Mouse (Mus musculus) lung, postnatal 0 days (tissue): Measurements from ENCODE around the gene Cenpm. TPM values are rescaled to one million over a fixed set of nuclear protein-coding genes. Genes with fewer than 3 reads are reported as not detected.

ENCODE experiments used
- ATAC-seq: fragments of 200-750 bp; cut with Nextera tagmentation; 2 replicates; pipeline ENCODE4 v1.8.0; 2017; ENCODE audit warnings: moderate library complexity
- DNase-seq: peaks from one replicate; pipeline ENCODE4 v3.0.0-alpha.2; 2016; ENCODE audit warnings: low spot score
- H3K27ac ChIP-seq: fragments of 300-500 bp; sonication (generic); 2 replicates; pipeline ENCODE4 v1.5.1; 2014; ENCODE audit warnings: antibody characterized with exemption, mild to moderate bottlenecking, low read length, mixed read lengths
- H3K27me3 ChIP-seq: fragments of 300-500 bp; sonication (generic); replicated peaks from 2 replicates; pipeline ENCODE4 v1.6.1; 2014; ENCODE audit warnings: low read length, mixed read lengths; ENCODE audit not compliant: insufficient read depth
- H3K36me3 ChIP-seq: fragments of 300-500 bp; sonication (generic); 2 replicates; pipeline ENCODE4 v1.6.1; 2014; ENCODE audit warnings: low read length, mixed read lengths; ENCODE audit not compliant: insufficient read depth
- H3K4me1 ChIP-seq: fragments of 300-500 bp; sonication (generic); 2 replicates; pipeline ENCODE4 v1.6.1; 2014; ENCODE audit warnings: antibody characterized with exemption, low read depth, low read length, mixed read lengths; ENCODE audit not compliant: insufficient read depth
- H3K4me2 ChIP-seq: fragments of 300-500 bp; sonication (generic); replicated peaks from 2 replicates; pipeline ENCODE4 v1.6.1; 2014; ENCODE audit warnings: low read depth, mild to moderate bottlenecking, low read length, moderate library complexity, mixed read lengths
- H3K4me3 ChIP-seq: fragments of 300-500 bp; sonication (generic); 2 replicates; pipeline ENCODE4 v1.5.1; 2014; ENCODE audit warnings: low read depth, low read length
- H3K9ac ChIP-seq: fragments of 300-500 bp; sonication (generic); replicated peaks from 2 replicates; pipeline ENCODE4 v1.6.1; 2014; ENCODE audit warnings: low read depth, mild to moderate bottlenecking
- H3K9me3 ChIP-seq: fragments of 300-500 bp; sonication (generic); 2 replicates; pipeline ENCODE4 v1.6.1; 2016; ENCODE audit warnings: low read length, mixed read lengths
- CTCF ChIP-seq: IDR thresholded peaks from 2 replicates; pipeline ENCODE4 v1.5.1; 2016; ENCODE audit warnings: antibody characterized with exemption, mild to moderate bottlenecking
- EP300 ChIP-seq: IDR thresholded peaks from 2 replicates; pipeline ENCODE4 v1.6.1; 2016; ENCODE audit warnings: antibody characterized with exemption, mild to moderate bottlenecking, control low read depth
- WGBS: fragments of 180-500 bp; shearing (Covaris S2); extraction: QIAGEN DNeasy Blood & Tissue Kit; methylation state at CpG from one replicate; pipeline ENCODE4 v1.1.7; 2014; 5-methylcytosine and 5-hydroxymethylcytosine counted together
- polyA plus RNA-seq: library from polyadenylated mRNA; unstranded; fragments of >200 nt; fragmentation: Nextera tagmentation; extraction: Ambion mirVana; gene quantifications from 2 replicates; pipeline ENCODE4 v1.2.1, GENCODE M21; 2015

Gene Cenpm
- polyA plus RNA-seq, 1 experiment from 2014 or later, result 3.9 TPM

DNA sequence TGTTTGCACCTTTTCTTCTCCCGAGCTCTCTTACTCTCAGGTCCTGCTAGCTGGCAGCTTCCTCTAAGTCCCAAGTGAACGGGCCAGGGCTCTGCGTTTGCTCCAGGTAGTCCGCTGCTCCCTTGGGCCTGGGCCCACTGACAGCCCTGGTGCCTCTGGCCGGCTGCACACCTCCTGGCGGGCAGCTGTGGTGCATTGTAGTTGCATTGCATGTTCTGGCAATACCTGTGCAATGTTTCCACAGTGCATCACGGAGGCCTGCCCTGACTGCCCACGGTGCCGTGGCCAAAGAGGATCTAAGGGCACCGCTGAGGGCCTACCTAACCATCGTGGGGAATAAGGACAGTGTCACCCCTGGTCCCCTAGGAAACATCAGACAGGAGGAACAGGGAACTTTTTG lies 46.6 kb downstream of the Cenpm start:
- Histone ChIP-seq H3K27me3 (no peaks in the 10 kb centered on the region), H3K9me3 (no peaks in the 10 kb centered on the region), H3K4me3 (no peak overlapping the region), H3K4me1 (no peaks in the 10 kb centered on the region), H3K9ac (no peak overlapping the region), H3K36me3 (peaks cover 76% of the 10 kb centered on the region), H3K27ac (no peak overlapping the region), H3K4me2 (no peak overlapping the region)
- TF ChIP-seq EP300 (no peak), CTCF (no peak)
- 89% methylated on average over 11 of the region's 11 CpGs for WGBS
- DNase-seq, result no peak
- ATAC-seq, result no peak

DNA sequence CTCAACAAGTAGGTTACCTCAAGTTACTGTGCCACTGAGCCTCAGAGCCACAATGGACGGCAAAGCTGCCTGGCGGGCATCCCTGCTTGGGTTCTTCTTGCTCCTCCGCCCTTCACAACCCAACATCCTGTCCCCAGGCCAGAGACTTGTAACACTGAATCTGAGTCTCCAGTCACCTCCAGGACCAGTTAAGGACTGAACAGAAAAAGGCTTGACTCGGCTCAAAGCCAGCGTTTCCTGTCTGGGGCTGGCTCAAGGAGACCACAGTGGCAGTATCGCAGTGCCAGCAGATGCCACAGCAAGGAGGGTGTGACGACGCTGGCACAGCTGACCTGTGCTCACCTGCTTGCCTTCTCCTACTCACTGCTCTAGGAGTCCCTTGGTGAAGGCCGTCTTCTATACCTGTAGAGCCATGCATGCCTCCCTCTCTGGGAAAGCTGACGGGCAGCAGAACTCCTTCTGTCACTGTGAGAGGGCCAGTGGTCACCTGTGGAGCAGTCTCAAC lies 47.2 kb downstream of the Cenpm start:
- TF ChIP-seq CTCF (no peak), EP300 (no peak)
- Histone ChIP-seq H3K4me2 (no peak overlapping the region), H3K9me3 (no peaks in the 10 kb centered on the region), H3K9ac (no peak overlapping the region), H3K27ac (no peak overlapping the region), H3K27me3 (no peaks in the 10 kb centered on the region), H3K4me3 (no peak overlapping the region), H3K36me3 (peaks cover 78% of the 10 kb centered on the region), H3K4me1 (no peaks in the 10 kb centered on the region)
- ATAC-seq (no peak), DNase-seq (no peak)
- WGBS, result 89% methylated on average over 9 of the region's 10 CpGs

DNA sequence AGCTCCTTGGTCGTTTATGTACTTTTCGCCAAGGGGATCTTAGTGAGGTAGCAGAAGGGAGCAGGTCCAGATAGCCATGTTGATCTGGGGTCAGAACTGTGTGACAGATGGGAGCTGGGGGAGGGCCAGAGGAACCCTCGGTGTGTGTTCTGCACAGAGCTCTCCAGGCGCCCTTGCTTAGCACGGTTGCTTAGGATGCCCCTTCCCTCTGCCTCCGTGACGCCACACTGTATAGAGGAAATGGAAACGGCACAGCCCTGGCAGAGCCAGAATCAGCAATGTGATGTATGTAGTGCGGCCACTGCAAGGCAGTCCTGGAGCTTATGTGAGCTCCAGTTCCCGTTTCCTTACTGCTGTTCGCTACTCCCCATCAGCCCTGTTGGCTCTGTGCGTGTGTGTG lies 48.2 kb downstream of the Cenpm start:
- H3K9me3 ChIP-seq, result no peaks in the 10 kb centered on the region
- no peak overlapping the region for H3K27ac ChIP-seq
- no peaks in the 10 kb centered on the region for H3K27me3 ChIP-seq
- no peaks in the 10 kb centered on the region for H3K4me1 ChIP-seq
- H3K4me3 ChIP-seq, result no peak overlapping the region
- TF ChIP-seq EP300, result no peak
- TF ChIP-seq CTCF, result no peak
- ATAC-seq (no peak), DNase-seq (no peak)
- no peak overlapping the region for H3K9ac ChIP-seq
- H3K36me3 ChIP-seq, result peaks cover 77% of the 10 kb centered on the region
- WGBS, result 76% methylated on average over 12 of the region's 12 CpGs
- no peak overlapping the region for H3K4me2 ChIP-seq

DNA sequence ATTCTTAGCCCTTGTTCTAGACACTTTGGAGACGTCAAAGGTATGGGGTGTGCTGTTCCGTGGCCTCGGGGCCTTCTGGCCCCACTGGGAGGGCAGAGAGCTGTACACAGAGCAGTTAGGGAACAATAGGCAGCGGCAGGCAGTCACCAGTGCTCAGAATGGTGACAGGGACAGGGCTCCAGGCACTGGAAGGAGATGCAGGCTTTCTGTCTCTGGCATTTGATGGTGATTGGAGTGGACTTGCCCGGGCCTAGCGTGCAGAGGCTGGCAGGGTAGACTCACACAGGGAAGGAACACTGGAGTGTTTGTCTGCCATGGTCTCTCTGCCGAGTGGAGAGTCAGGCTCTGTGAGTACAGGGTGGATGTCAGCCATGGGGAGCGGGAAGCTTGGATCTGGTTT lies 51.9 kb downstream of the Cenpm start:
- WGBS, result 81% methylated on average over 8 of the region's 8 CpGs
- H3K4me3 ChIP-seq, result no peak overlapping the region
- no peaks in the 10 kb centered on the region for H3K27me3 ChIP-seq
- TF ChIP-seq EP300 (no peak), CTCF (no peak)
- peaks cover 55% of the 10 kb centered on the region for H3K36me3 ChIP-seq
- H3K9ac ChIP-seq, result no peak overlapping the region
- H3K9me3 ChIP-seq, result no peaks in the 10 kb centered on the region
- H3K27ac ChIP-seq, result no peak overlapping the region
- H3K4me1 ChIP-seq, result no peaks in the 10 kb centered on the region
- ATAC-seq (no peak), DNase-seq (no peak)
- H3K4me2 ChIP-seq, result no peak overlapping the region

DNA sequence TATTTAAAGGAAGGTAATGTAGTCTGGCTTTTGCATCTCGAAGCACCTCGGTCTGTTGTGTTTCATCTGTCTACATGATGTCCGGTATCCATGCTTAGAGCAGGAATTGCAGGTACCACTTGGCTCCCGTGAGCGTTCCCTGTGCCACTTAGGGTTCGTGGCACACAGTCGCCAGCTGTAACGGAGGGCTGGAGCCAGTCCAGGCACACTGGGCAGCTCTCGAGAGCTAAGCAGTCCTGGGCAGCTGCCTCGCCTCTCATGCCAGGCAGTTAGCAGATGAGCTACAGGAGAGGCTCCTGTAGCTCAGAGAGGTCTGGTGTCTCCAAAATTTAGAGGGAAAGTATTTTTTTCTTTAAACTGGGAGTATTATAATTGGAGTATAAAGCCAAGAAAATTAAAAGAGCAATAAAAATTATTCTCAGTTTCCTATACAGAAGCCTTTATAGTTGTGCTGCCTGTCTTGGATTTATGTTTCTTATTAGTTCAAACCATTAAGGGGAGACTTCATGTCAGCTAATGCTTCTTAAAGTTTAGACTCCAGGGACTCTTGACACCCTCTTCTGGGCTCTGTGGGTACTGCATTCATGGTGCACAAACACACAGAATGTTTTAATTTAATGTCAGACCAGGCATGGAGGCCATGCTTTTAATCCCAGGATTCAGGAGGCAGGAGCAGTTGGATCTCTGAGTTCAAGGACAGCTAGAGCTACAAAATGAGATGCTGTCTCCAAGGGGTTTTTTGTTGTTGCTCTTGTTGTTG lies 55.9 kb downstream of the Cenpm start:
- no peak overlapping the region for H3K4me3 ChIP-seq
- H3K36me3 ChIP-seq, result peaks cover 60% of the 10 kb centered on the region
- WGBS, result 92% methylated on average over 10 of the region's 10 CpGs
- ATAC-seq (no peak), DNase-seq (peak; percentile 31)
- H3K4me1 ChIP-seq, result no peaks in the 10 kb centered on the region
- H3K9me3 ChIP-seq, result no peaks in the 10 kb centered on the region
- no peak overlapping the region for H3K9ac ChIP-seq
- TF ChIP-seq CTCF (peak; percentile 64), EP300 (no peak)
- H3K4me2 ChIP-seq, result no peak overlapping the region
- H3K27ac ChIP-seq, result no peak overlapping the region
- H3K27me3 ChIP-seq, result no peaks in the 10 kb centered on the region

DNA sequence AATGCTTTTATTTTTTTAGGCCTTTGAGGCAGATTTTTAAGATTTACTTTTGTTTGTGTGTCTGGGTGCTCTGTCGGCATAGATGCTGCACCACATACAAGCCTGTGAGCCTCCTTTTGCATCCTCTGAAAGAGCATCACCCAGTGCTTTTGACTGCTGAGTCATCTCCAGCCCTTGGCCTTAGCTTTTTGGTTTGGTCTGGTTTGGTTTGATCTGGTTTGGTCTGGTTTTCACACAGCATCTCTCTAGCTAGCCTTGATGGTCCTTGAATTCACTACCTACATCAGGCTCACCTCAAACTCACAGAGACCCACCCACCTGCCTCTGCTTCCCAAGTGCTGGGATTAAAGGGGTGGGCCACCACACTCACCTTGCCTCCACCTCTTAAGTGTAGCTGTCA lies 56.6 kb downstream of the Cenpm start:
- Histone ChIP-seq H3K4me1 (no peaks in the 10 kb centered on the region), H3K4me3 (no peak overlapping the region), H3K27ac (no peak overlapping the region), H3K9ac (no peak overlapping the region), H3K27me3 (no peaks in the 10 kb centered on the region), H3K9me3 (no peaks in the 10 kb centered on the region), H3K4me2 (no peak overlapping the region), H3K36me3 (peaks cover 56% of the 10 kb centered on the region)
- no peak for DNase-seq
- no peak for TF ChIP-seq EP300
- TF ChIP-seq CTCF, result no peak
- no peak for ATAC-seq
- WGBS, result 86% methylated on average over 1 of the region's 1 CpGs
